ENCODE assay signal across 9 mouse cellular contexts in genomic region chr1:74542451-74542961, GRCm38 (mm10). TPM values are rescaled to one million over a fixed set of nuclear protein-coding genes. Genes with fewer than 3 reads are reported as not detected.
A peak's percentile ranks its signal among the peaks of the same experiment; 100 is the strongest.
DNase-seq lines count a peak whose midpoint lies in the region; ATAC-seq and TF ChIP-seq lines count a peak whose summit lies in the region.
"Had no signal": no experiment of that assay in that cellular context is flagged by ENCODE, and none has a peak within 500 bp of the region (broad histone marks: within the 10 kb centered on the region; RNA-seq: fewer than 3 reads in every experiment).

Gene Plcd4 (plus strand): TSS chr1:74542888.

- ATAC-seq in forebrain, embryonic 11.5 days (replicated peaks; ENCODE audit: low FRiP score): no peak
- ATAC-seq in CD4-positive, CD25-positive, alpha-beta regulatory T cell, adult 4 months: no peak

- intact Hi-C loops in left cerebral cortex, postnatal 14 days (cut with DNase I): no loop called here

- peaks cover 4% of the 10 kb centered on the region for H3K4me1 ChIP-seq in testis, adult 2 months (ENCODE audit: control insufficient read depth, insufficient read depth, low read length)
- H3K4me1 ChIP-seq in forebrain, embryonic 11.5 days (replicated peaks; ENCODE audit: control insufficient read depth, insufficient read depth, low read length): peaks cover 8% of the 10 kb centered on the region; the same call in 1 of the 2 replicates
- H3K4me1 ChIP-seq: liver, embryonic 15.5 days had no signal

- peak within 1 kb of the TSS; percentile 18; the same call in 1 of the 2 replicates for H3K4me2 ChIP-seq in forebrain, embryonic 11.5 days (ENCODE audit: low read depth, low read length, severe bottlenecking)
- H3K4me2 ChIP-seq: liver, embryonic 15.5 days had no signal

- no peaks in the 10 kb centered on the region; the same call in 1 of the 2 replicates for H3K36me3 ChIP-seq in testis, adult 2 months (ENCODE audit: control insufficient read depth, insufficient read depth, low read length)
- H3K36me3 ChIP-seq in forebrain, embryonic 11.5 days (ENCODE audit: control insufficient read depth, insufficient read depth, low read length): no peaks in the 10 kb centered on the region
- H3K36me3 ChIP-seq: liver, embryonic 15.5 days had no signal

- H3K27ac ChIP-seq in testis, adult 2 months (ENCODE audit: control insufficient read depth, insufficient read depth, low read depth, low read length): peak within 1 kb of the TSS; percentile 47
- H3K27ac ChIP-seq in forebrain, embryonic 11.5 days (ENCODE audit: low read depth, low read length): no peak within 1 kb of the TSS
- H3K27ac ChIP-seq: liver, embryonic 15.5 days had no signal

- TF ChIP-seq POLR2A in testis, adult 2 months (IDR thresholded peaks at IDR 0.05; ENCODE audit: control insufficient read depth, low read depth, low read length): no peak

- H3K9me3 ChIP-seq in forebrain, embryonic 11.5 days (ENCODE audit: control insufficient read depth, low read length): no peaks in the 10 kb centered on the region
- H3K9me3 ChIP-seq: liver, embryonic 15.5 days had no signal

- peak within 1 kb of the TSS; percentile 21 for H3K9ac ChIP-seq in forebrain, embryonic 11.5 days (ENCODE audit: low read length)
- H3K9ac ChIP-seq: liver, embryonic 15.5 days had no signal

- H3K4me3 ChIP-seq in testis, adult 2 months (ENCODE audit: control insufficient read depth, low read depth, low read length): peak within 1 kb of the TSS; percentile 89
- H3K4me3 ChIP-seq in forebrain, embryonic 11.5 days (ENCODE audit: low read depth, low read length): no peak within 1 kb of the TSS
- H3K4me3 ChIP-seq: liver, embryonic 15.5 days had no signal

- no peak for TF ChIP-seq CTCF in testis, adult 2 months (IDR thresholded peaks at IDR 0.05; ENCODE audit: control insufficient read depth, insufficient read depth, insufficient replicate concordance, low read depth, low read length)

- no peak for DNase-seq in testis, postnatal 10 days (ENCODE audit: low spot score)
- no peak for DNase-seq in forebrain, embryonic 11.5 days (ENCODE audit: low spot score)
- DNase-seq in kidney, adult 18-20 months: peak; percentile 29
- peak; percentile 29 to 53 for DNase-seq in left cerebral cortex, postnatal 14 days (ENCODE audit: low spot score in 2 of 2)
- DNase-seq in retina, embryonic 14.5 days (ENCODE audit: low spot score): peak; percentile 56
- DNase-seq in testis, postnatal 14 days (ENCODE audit: low spot score): no peak

- H3K27me3 ChIP-seq in testis, adult 2 months (ENCODE audit: control insufficient read depth, insufficient read depth, low read length): no peaks in the 10 kb centered on the region
- no peaks in the 10 kb centered on the region for H3K27me3 ChIP-seq in forebrain, embryonic 11.5 days (ENCODE audit: control insufficient read depth, insufficient read depth, low read length)

- WGBS in forebrain, embryonic 11.5 days: 2% methylated on average over 6 of the region's 6 CpGs

RNA-seq across cellular contexts. Expression of gene Plcd4, which starts in this region (rescaled TPM):
- 69.7 and 84.0 TPM in 2 replicates for polyA plus RNA-seq in testis, adult 2 months (2012; rRNA removed)
- polyA plus RNA-seq in forebrain, embryonic 11.5 days (2014; fragmentation: Nextera tagmentation; extraction: Ambion mirVana): 0.41 and 0.75 TPM in 2 replicates
- 10 to 100 TPM; 13.6 to 14.7 TPM for total RNA-seq in left cerebral cortex, postnatal 14 days (2021)
- polyA plus RNA-seq in CD4-positive, CD25-positive, alpha-beta regulatory T cell, adult 4 months (2017; shearing (Covaris generic)): 1 to 10 TPM; 1.7 to 2.2 TPM

Comparison
In these comparisons a context has a peak if more than half of its experiments do, and no peak if none do; other contexts are left out.
1. RNA of gene Plcd4 (polyA plus RNA-seq): 69.7 to 84.0 TPM in testis, adult 2 months; 1.7 to 2.2 TPM in CD4-positive, CD25-positive, alpha-beta regulatory T cell, adult 4 months and 0.41 to 0.75 TPM in forebrain, embryonic 11.5 days; every median in the first group is over 10 times any median in the second.
2. DNase-seq: peak in kidney, adult 18-20 months (single experiment), left cerebral cortex, postnatal 14 days (2 of 2) and retina, embryonic 14.5 days (single experiment); none in testis, postnatal 10 days (single experiment), forebrain, embryonic 11.5 days (single experiment) and testis, postnatal 14 days (single experiment).